Mouse (Mus musculus): ENCODE data around the gene Rnf24.
"Not testable (repeated sequence)": the region's sequence is repeated elsewhere in the genome, so short reads cannot be mapped to it uniquely, and the experiment has no call there.

Gene Rnf24

GRCm38 (mm10) chr2:131344449-131344848 lies 8.2 kb downstream of the Rnf24 start:
- peak; percentile 36 for DNase-seq (ENCODE audit: low spot score)

DNA sequence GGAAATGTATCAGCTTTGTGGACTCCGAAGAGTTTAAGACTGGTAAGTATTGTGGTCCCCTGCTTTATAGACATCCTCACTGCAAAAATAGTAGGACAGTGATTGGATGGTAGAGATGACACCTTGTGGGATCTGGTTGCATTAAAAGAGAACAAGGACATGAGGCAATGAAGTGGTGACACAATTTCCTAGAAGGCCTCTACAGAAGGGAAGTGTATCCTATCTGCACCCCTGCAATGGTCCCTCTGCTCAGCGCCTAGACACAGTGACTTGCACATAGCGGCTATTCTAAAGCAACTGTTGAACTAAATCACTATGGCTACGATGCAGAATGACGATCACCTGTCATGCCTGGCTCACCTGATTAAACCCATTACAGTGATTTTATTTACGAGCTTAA lies 15.1 kb downstream of the Rnf24 start:
- DNase-seq (ENCODE audit: low spot score) = no peak

GRCm38 (mm10) chr2:131330548-131330947 lies 22.1 kb downstream of the Rnf24 start:
- no peak for DNase-seq (ENCODE audit: low spot score)

GRCm38 (mm10) chr2:131328981-131329380 lies 23.7 kb downstream of the Rnf24 start:
- no peak for DNase-seq (ENCODE audit: low spot score)

DNA sequence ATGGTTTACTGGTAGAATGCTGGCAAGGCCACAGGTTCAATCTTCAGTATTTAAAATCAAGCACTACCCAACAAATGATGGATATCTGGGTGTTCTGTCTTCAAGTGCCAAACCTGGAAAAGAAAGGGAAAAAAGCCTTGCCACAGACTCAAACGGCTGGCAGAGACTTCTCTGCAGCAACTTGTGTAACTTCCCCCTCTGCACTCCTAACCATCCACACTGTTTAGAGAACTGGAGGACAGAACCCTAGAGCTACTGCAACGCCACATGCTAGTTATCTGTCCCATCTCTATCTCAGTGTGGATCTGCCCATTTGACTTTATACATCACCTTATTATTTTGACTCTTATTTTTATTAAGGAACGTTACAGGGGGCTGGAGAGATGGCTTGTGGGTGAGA lies 26.6 kb downstream of the Rnf24 start:
- no peak for DNase-seq (ENCODE audit: low spot score)

DNA sequence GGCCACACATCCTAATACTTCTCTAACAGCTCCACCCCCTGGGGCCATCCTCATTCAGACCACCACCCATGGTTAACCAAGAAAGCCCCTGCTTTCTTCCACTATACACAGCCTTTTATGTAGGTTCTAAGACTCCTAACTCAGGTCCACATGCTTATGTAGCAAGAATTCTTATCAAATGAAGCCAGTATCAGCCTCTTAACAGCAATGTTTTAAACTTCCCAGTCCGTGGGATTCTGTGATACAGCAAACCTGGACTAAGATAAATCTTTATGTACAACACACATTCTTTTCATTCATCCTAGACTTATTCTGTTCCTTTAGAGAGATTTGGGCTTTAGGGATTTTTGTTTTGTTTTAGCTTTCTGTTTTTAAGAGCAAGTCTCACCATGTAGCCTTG lies 29.0 kb downstream of the Rnf24 start:
- DNase-seq (ENCODE audit: low spot score) = no peak

DNA sequence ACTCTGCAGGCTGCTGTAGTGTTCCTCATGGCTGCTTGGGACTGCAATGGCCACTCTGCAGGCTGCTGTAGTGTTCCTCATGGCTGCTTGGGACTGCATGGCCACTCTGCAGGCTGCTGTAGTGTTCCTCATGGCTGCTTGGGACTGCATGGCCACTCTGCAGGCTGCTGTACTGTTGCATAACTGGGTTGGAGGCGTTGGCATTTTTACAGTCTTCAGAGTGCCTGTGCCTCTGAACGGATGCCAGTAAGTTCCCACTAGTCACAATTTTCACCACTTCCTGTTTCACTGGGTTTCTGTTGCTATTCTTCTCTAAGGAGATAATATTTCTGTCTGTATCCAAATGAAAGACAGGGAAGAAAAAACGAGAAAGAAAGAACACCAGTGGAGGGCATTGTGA lies 31.5 kb downstream of the Rnf24 start:
- peak; percentile 55 for DNase-seq (ENCODE audit: low spot score)

GRCm38 (mm10) chr2:131319401-131319800 lies 33.3 kb downstream of the Rnf24 start:
- no peak for DNase-seq (ENCODE audit: low spot score)

DNA sequence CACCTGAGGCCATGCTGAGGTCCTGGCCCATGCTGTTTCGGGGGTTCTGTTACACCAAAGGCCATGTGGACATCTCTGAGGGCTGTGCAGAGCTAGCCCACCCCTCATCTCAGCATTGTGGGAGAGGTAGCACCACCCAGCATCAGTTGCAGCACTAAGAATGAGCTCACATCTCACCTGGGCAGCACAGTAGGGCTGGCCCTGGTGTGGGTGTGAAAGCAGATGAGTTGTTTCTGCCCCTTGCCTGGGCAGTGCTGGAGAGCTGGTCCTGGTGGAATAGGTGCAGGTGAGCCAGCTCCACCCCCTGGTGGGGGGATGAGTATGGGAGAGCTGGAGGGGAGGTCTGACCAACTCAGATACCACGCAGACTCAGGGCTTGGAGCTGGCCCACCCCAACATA lies 36.5 kb downstream of the Rnf24 start:
- DNase-seq (ENCODE audit: low spot score) = no peak

GRCm38 (mm10) chr2:131309296-131309695 lies 43.4 kb downstream of the Rnf24 start:
- no peak for DNase-seq (ENCODE audit: low spot score)

GRCm38 (mm10) chr2:131307822-131308221 lies 44.9 kb downstream of the Rnf24 start:
- no peak for DNase-seq (ENCODE audit: low spot score)

DNA sequence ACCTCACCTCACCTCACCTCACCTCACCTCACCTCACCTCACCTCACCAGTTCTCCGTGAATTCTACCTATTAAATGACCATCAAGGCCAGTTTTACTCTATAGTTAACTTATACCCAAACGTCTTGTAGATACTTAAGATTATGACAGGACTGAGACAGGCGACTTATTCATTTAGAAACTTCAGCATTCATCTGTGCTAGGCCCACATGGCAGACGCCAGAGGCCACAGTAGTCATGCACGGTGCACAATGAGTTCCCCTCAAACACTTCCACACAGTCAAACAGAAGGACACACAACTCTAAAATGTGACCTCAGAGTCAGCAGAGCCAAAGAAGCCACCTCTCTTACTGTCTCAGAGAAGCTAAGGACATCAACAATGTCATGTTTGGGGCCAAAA lies 45.3 kb downstream of the Rnf24 start:
- DNase-seq (ENCODE audit: low spot score) = no peak

GRCm38 (mm10) chr2:131305226-131305625 lies 47.5 kb downstream of the Rnf24 start:
- peak; percentile 41 for DNase-seq (ENCODE audit: low spot score)

DNA sequence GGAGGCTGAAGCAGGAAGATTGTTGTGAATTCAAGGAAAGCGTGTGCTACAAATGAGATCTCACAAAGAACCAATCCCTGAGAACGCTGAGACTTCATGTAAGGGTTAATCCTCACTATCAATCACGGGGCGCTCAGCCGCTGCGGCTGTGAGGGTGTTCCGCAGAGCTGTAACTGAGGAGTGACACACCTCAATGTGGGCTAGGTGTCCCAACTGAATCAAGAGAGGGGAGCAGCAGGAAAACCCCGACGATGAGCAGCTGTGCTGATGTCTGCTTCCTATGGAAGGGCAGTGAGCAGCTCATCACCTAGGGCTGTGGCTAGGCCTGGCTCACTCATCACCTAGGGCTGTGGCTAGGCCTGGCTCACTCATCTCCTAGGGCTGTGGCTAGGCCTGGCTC lies 48.2 kb downstream of the Rnf24 start:
- no peak for DNase-seq (ENCODE audit: low spot score)

GRCm38 (mm10) chr2:131301635-131302034 lies 51.1 kb downstream of the Rnf24 start:
- DNase-seq (ENCODE audit: low spot score) = no peak

DNA sequence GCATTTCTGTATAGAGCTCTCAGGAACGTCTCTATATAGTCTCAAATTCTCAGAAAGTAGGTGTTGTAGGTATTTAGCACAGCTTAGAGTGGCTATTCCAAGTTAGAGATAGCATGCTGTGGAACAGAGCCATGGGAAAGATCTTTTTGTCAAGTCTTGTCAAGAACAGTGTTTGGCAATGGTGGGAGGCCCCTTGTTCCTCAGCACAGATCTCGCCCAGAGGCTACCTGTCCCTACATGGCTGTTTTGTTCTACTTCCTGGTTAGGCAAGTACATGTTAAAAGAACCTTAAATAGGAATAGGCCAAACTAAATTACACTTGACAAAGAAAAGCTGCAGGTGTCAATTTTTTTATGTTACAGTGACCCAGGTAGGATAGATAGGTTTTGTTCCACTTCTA lies 52.2 kb downstream of the Rnf24 start:
- DNase-seq (ENCODE audit: low spot score) = no peak

- DNase-seq (ENCODE audit: low spot score) = not testable (repeated sequence)
These were observed 54.0 kb downstream of the Rnf24 start for GRCm38 (mm10) chr2:131298674-131299073.

GRCm38 (mm10) chr2:131296746-131297261 lies 55.9 kb downstream of the Rnf24 start:
- peak; percentile 32 for DNase-seq (ENCODE audit: low spot score)

- DNase-seq (ENCODE audit: low spot score) = no peak
These were observed 62.0 kb downstream of the Rnf24 start for GRCm38 (mm10) chr2:131290669-131291068.

DNA sequence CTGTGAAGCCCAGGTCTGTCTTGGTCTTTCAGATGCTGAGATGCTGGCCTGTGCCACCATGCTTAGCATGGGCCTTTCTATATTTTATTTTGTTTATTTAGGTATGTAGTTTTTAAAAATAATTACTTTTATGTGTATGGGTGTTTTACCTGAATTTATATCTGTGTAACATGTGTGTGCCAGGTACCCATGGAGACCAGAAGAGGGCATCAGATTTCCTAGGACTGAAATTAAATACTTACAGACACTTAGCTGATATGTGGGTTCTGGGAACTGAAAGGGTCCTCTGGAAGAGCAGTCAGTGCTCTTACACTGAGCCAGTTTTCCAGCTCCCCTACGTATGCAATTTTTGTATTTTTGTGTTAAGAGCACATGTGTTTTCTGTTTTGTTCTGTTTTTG lies 66.4 kb downstream of the Rnf24 start:
- no peak for DNase-seq (ENCODE audit: low spot score)

DNA sequence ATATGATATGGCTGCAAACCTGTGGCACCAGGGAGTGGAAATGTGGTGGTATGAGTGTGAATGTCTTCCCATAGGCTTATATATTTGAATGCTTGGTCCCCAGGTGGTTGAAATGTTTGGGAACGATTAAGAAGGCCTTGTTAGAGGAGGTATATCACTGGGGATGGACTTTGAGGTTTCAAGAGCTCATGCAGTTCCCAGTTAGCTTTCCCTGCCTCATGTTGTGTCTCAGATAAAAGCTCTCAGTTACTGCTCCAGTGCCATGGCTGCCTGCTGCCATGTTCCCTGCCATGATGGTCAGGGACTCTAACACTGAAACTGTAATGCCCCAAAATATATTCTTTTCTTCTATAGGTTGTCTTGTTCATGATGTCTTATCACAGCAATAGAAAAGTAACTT lies 71.1 kb downstream of the Rnf24 start:
- DNase-seq (ENCODE audit: low spot score) = no peak

- no peak for DNase-seq (ENCODE audit: low spot score)
These were observed 76.0 kb downstream of the Rnf24 start for GRCm38 (mm10) chr2:131276722-131277121.

DNA sequence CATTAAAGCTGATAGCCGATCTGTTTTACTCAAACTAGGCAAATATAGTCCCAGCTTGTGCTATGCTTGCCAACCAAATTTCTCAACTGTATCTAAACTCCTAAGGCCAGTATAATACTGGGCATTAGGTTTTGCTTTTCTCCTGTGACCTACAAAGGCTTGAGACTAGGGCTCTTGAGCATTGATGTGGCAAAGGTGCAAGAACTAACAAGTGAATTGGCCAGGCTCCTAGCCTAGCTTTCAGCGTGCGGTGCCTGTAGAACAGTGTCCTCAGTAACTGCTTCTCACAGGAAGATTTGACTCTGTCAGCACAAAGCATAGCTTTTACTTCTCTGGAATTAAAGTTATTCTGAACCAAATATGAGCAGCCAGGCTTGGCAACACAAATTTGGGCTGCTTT lies 77.2 kb downstream of the Rnf24 start:
- DNase-seq (ENCODE audit: low spot score) = no peak

GRCm38 (mm10) chr2:131265056-131265455 lies 87.6 kb downstream of the Rnf24 start:
- no peak for DNase-seq (ENCODE audit: low spot score)

DNA sequence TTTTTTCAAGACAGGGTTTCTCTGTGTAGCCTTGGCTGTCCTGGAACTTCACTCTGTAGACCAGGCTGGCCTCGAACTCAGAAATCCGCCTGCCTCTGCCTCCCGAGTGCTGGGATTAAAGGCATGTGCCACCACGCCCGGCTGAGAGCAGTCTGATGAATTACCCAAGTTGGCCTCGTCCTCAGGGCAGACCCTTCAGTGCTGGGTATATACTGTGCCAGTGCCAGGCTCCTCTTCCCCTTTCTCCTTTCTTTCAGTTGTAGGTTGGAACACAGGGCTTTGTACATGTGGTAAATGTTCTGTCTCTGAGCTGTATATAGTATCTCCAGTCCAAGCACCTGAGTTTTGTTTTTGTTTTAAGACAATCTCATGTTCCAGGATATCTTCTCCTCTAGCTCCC lies 88.7 kb downstream of the Rnf24 start:
- DNase-seq (ENCODE audit: low spot score) = no peak

Data from layer of hippocampus, adult 11-12 months (tissue).